Mouse (Mus musculus) midbrain, embryonic 11.5 days (tissue): ENCODE data around the gene March7. TPM values are rescaled to one million over a fixed set of nuclear protein-coding genes. Genes with fewer than 3 reads are reported as not detected.

Experiments
- ATAC-seq: fragments of 200-750 bp; cut with Nextera tagmentation; 2 replicates; pipeline ENCODE4 v1.8.0; 2017; ENCODE audit warnings: moderate TSS enrichment, moderate library complexity; ENCODE audit not compliant: low FRiP score
- DNase-seq: peaks from one replicate; pipeline ENCODE4 v3.0.0; 2015; ENCODE audit warnings: low spot score; ENCODE audit errors: missing footprints
- H3K27ac ChIP-seq: fragments of 300-500 bp; sonication (generic); 2 replicates; pipeline ENCODE4 v1.5.1; 2014; ENCODE audit warnings: low read depth, low read length
- H3K27me3 ChIP-seq: fragments of 300-500 bp; sonication (generic); 2 replicates; pipeline ENCODE4 v1.6.1; 2014; ENCODE audit warnings: mild to moderate bottlenecking, low read length, moderate library complexity, mixed read lengths; ENCODE audit not compliant: control insufficient read depth, insufficient read depth
- H3K36me3 ChIP-seq: fragments of 300-500 bp; sonication (generic); 2 replicates; pipeline ENCODE4 v1.6.1; 2014; ENCODE audit warnings: mild to moderate bottlenecking, low read length, moderate library complexity, mixed read lengths; ENCODE audit not compliant: control insufficient read depth, insufficient read depth
- H3K4me1 ChIP-seq: fragments of 300-500 bp; sonication (generic); 2 replicates; pipeline ENCODE4 v1.6.1; 2014; ENCODE audit warnings: low read length; ENCODE audit not compliant: control insufficient read depth, insufficient read depth
- H3K4me2 ChIP-seq: fragments of 300-500 bp; sonication (generic); 2 replicates; pipeline ENCODE4 v1.6.1; 2014; ENCODE audit warnings: mild to moderate bottlenecking, moderate library complexity
- H3K4me3 ChIP-seq: fragments of 300-500 bp; sonication (generic); 2 replicates; pipeline ENCODE4 v1.5.1; 2014; ENCODE audit warnings: low read depth, low read length
- H3K9ac ChIP-seq: fragments of 300-500 bp; sonication (generic); 2 replicates; pipeline ENCODE4 v1.6.1; 2014; ENCODE audit warnings: low read length
- H3K9me3 ChIP-seq: fragments of 300-500 bp; sonication (generic); 2 replicates; pipeline ENCODE4 v1.6.1; 2016; ENCODE audit warnings: low read length; ENCODE audit not compliant: control insufficient read depth
- WGBS: fragments of 180-500 bp; shearing (Covaris S2); extraction: QIAGEN DNeasy Blood & Tissue Kit; methylation state at CpG from one replicate; pipeline ENCODE4 v1.1.7; 2014; 5-methylcytosine and 5-hydroxymethylcytosine counted together
- polyA plus RNA-seq: library from polyadenylated mRNA; unstranded; fragments of >200 nt; fragmentation: Nextera tagmentation; extraction: Ambion mirVana; gene quantifications from 2 replicates; pipeline ENCODE4 v1.2.1, GENCODE M21; 2014

March7 gene
- polyA plus RNA-seq, 1 experiment from 2014 or later: 76.2 TPM

- WGBS: 94% methylated on average over 5 of the region's 5 CpGs
- H3K4me3 ChIP-seq: no peak overlapping the region
- H3K36me3 ChIP-seq: no peaks in the 10 kb centered on the region
- H3K9ac ChIP-seq: no peak overlapping the region
- DNase-seq (no peak), ATAC-seq (no peak)
- H3K27me3 ChIP-seq: no peaks in the 10 kb centered on the region
- no peaks in the 10 kb centered on the region for H3K9me3 ChIP-seq
- no peaks in the 10 kb centered on the region for H3K4me1 ChIP-seq
- H3K27ac ChIP-seq: no peak overlapping the region
- H3K4me2 ChIP-seq: no peak overlapping the region
Measured at GRCm38 (mm10) chr2:60176087-60176486, 33.6 kb upstream of the March7 start.

DNA sequence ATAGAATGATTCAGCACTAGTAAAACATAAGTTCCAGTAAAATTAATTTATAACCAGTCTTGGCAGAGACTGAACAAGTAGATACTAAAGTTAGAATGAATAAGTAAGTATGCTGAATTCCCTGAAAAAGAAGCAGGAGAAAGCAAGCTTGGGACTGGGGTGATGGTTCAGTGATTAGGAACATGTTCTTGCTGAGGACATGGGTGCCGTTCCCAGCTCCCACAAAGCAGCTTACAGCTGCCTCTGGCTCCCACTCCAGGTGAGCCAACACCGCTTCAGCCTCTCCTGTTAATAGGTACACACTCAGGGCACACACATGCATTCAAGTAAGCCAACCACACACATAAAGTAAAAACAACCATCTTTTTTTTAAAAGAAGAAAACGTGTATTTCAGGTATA, 32.2 kb upstream of the March7 start:
- H3K27me3 ChIP-seq: no peaks in the 10 kb centered on the region
- no peak overlapping the region for H3K4me3 ChIP-seq
- no peaks in the 10 kb centered on the region for H3K9me3 ChIP-seq
- 81% methylated on average over 3 of the region's 3 CpGs for WGBS
- ATAC-seq (no peak), DNase-seq (no peak)
- no peak overlapping the region for H3K27ac ChIP-seq
- no peaks in the 10 kb centered on the region for H3K4me1 ChIP-seq
- no peaks in the 10 kb centered on the region for H3K36me3 ChIP-seq
- no peak overlapping the region for H3K9ac ChIP-seq
- H3K4me2 ChIP-seq: no peak overlapping the region

DNA sequence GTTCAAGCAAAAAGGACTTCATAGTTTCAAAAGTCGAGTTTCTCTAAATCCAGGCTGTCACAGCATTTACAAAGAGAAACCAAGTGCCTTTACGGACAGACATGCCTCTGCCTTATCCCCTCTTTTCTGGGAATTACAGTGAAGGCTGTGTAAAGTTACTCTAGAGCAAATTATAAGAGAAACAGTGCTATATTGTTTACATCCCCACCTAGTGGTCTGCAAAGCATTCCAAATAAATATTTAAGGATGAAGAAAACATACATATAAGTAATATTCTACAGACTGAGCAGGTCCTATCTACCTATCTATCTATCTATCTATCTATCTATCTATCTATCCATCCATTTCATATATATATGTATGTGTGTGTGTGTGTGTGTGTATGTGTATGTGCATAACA, 28.0 kb upstream of the March7 start:
- no peak overlapping the region for H3K9ac ChIP-seq
- no peak for ATAC-seq
- no peaks in the 10 kb centered on the region for H3K4me1 ChIP-seq
- H3K27ac ChIP-seq: no peak overlapping the region
- H3K9me3 ChIP-seq: no peaks in the 10 kb centered on the region
- no peak for DNase-seq
- H3K36me3 ChIP-seq: no peaks in the 10 kb centered on the region
- whole genome bisulfite sequencing: 75% methylated on average over 2 of the region's 2 CpGs
- no peaks in the 10 kb centered on the region for H3K27me3 ChIP-seq
- H3K4me2 ChIP-seq: no peak overlapping the region
- H3K4me3 ChIP-seq: no peak overlapping the region

DNA sequence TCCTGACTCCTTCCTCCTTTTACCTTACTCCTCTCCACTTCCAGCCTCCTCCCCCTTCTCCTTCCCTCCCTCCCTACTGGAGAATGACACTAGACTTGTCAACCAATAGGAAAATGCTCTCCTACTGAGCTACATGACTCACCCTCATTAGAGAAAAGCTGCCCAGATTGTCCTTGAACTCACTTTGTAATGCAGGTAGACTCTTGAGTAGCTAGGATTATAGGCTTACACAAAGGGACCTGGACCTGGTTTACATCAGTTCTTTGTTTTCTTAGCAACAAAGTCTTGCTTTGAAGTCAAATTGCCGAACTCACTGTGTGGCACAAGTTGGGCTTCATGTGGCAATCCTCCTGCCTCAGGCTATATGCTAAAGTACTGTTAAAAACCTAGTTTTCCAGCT, 12.8 kb upstream of the March7 start:
- Histone ChIP-seq H3K27me3 (no peaks in the 10 kb centered on the region), H3K4me1 (no peaks in the 10 kb centered on the region), H3K27ac (no peak overlapping the region), H3K9me3 (no peaks in the 10 kb centered on the region), H3K4me3 (no peak overlapping the region), H3K36me3 (no peaks in the 10 kb centered on the region), H3K4me2 (no peak overlapping the region), H3K9ac (no peak overlapping the region)
- no peak for DNase-seq
- no peak for ATAC-seq
- WGBS: 66% methylated on average over 1 of the region's 1 CpGs

- no peak overlapping the region for H3K27ac ChIP-seq
- no peaks in the 10 kb centered on the region for H3K4me1 ChIP-seq
- H3K4me2 ChIP-seq: no peak overlapping the region
- WGBS: 98% methylated on average over 5 of the region's 5 CpGs
- ATAC-seq: no peak
- no peak for DNase-seq
- no peaks in the 10 kb centered on the region for H3K9me3 ChIP-seq
- no peaks in the 10 kb centered on the region for H3K36me3 ChIP-seq
- H3K27me3 ChIP-seq: no peaks in the 10 kb centered on the region
- H3K4me3 ChIP-seq: no peak overlapping the region
- H3K9ac ChIP-seq: no peak overlapping the region
Measured at GRCm38 (mm10) chr2:60200051-60200562, 9.6 kb upstream of the March7 start.

GRCm38 (mm10) chr2:60200667-60201066, 9.0 kb upstream of the March7 start:
- Histone ChIP-seq H3K9me3 (no peaks in the 10 kb centered on the region), H3K4me3 (no peak overlapping the region), H3K9ac (no peak overlapping the region), H3K36me3 (no peaks in the 10 kb centered on the region), H3K4me2 (no peak overlapping the region), H3K27ac (no peak overlapping the region), H3K4me1 (no peaks in the 10 kb centered on the region), H3K27me3 (no peaks in the 10 kb centered on the region)
- peak; percentile 71; the same call in 1 of the 2 replicates for ATAC-seq
- no peak for DNase-seq
- 52% methylated on average over 8 of the region's 8 CpGs for WGBS

- WGBS: 88% methylated on average over 8 of the region's 8 CpGs
- H3K9me3 ChIP-seq: no peaks in the 10 kb centered on the region
- no peak overlapping the region for H3K27ac ChIP-seq
- H3K9ac ChIP-seq: no peak overlapping the region
- H3K4me2 ChIP-seq: no peak overlapping the region
- no peak for ATAC-seq
- H3K36me3 ChIP-seq: no peaks in the 10 kb centered on the region
- H3K4me3 ChIP-seq: no peak overlapping the region
- no peaks in the 10 kb centered on the region for H3K27me3 ChIP-seq
- no peak for DNase-seq
- H3K4me1 ChIP-seq: peaks cover under 1% of the 10 kb centered on the region; the same call in 1 of the 2 replicates
Measured at GRCm38 (mm10) chr2:60202900-60203530, 6.7 kb upstream of the March7 start.

DNA sequence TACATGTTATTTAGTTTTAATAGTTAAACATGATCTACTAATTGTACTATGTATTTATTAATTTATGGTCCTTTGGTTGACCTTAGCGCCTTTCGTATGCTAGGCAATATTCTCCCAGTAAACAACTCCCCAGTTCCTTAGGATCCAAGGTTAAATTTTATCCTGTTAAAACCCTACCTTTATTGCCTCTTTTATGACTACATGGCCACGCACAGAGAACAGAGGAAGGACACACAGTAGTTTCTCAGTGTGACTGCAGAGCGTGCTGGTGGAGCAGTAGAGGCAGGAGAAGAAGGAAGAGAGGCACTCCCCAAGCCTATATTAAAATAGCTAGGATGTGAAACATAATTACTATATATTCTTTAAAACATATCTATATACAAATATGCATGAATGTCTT, 6.0 kb upstream of the March7 start:
- Histone ChIP-seq H3K27me3 (no peaks in the 10 kb centered on the region), H3K9me3 (no peaks in the 10 kb centered on the region), H3K9ac (no peak overlapping the region), H3K4me2 (no peak overlapping the region), H3K4me3 (no peak overlapping the region), H3K36me3 (no peaks in the 10 kb centered on the region), H3K27ac (no peak overlapping the region), H3K4me1 (peaks cover 3% of the 10 kb centered on the region; the same call in 1 of the 2 replicates)
- ATAC-seq: no peak
- 97% methylated on average over 4 of the region's 4 CpGs for WGBS
- DNase-seq: no peak

- Histone ChIP-seq H3K9ac (no peak overlapping the region), H3K27ac (no peak overlapping the region), H3K36me3 (no peaks in the 10 kb centered on the region), H3K27me3 (no peaks in the 10 kb centered on the region), H3K9me3 (no peaks in the 10 kb centered on the region), H3K4me2 (no peak overlapping the region), H3K4me3 (no peak overlapping the region), H3K4me1 (peaks cover 3% of the 10 kb centered on the region; the same call in 1 of the 2 replicates)
- WGBS: 86% methylated on average over 6 of the region's 6 CpGs
- ATAC-seq (no peak), DNase-seq (no peak)
Measured at GRCm38 (mm10) chr2:60204162-60204561, 5.5 kb upstream of the March7 start.
